Mouse (Mus musculus) embryonic facial prominence, embryonic 14.5 days (tissue): ENCODE data around the gene Luzp1. TPM values are rescaled to one million over a fixed set of nuclear protein-coding genes. Genes with fewer than 3 reads are reported as not detected.

Experiments used
- ATAC-seq: fragments of 200-750 bp; cut with Nextera tagmentation; 2 replicates; pipeline ENCODE4 v1.8.0; 2017; ENCODE audit warnings: low read depth, moderate number of reproducible peaks, moderate TSS enrichment
- DNase-seq: peaks from one replicate; pipeline ENCODE4 v3.0.0-alpha.2; 2015; ENCODE audit warnings: low spot score
- H3K27ac ChIP-seq: fragments of 300-500 bp; sonication (generic); replicated peaks from 2 replicates; pipeline ENCODE4 v1.5.1; 2014; ENCODE audit warnings: low read depth, mild to moderate bottlenecking, low read length, moderate library complexity
- H3K27me3 ChIP-seq: fragments of 300-500 bp; sonication (generic); replicated peaks from 2 replicates; pipeline ENCODE4 v1.6.1; 2014; ENCODE audit warnings: low read length; ENCODE audit not compliant: control insufficient read depth, insufficient read depth
- H3K36me3 ChIP-seq: fragments of 300-500 bp; sonication (generic); 2 replicates; pipeline ENCODE4 v1.6.1; 2014; ENCODE audit warnings: low read length, mixed read lengths; ENCODE audit not compliant: control insufficient read depth, insufficient read depth
- H3K4me1 ChIP-seq: fragments of 300-500 bp; sonication (generic); 2 replicates; pipeline ENCODE4 v1.6.1; 2014; ENCODE audit warnings: antibody characterized with exemption, low read length; ENCODE audit not compliant: control insufficient read depth, insufficient read depth
- H3K4me2 ChIP-seq: fragments of 300-500 bp; sonication (generic); 2 replicates; pipeline ENCODE4 v1.6.1; 2014; ENCODE audit warnings: low read depth, mild to moderate bottlenecking, low read length, moderate library complexity, mixed read lengths
- H3K4me3 ChIP-seq: fragments of 300-500 bp; sonication (generic); 2 replicates; pipeline ENCODE4 v1.5.1; 2014; ENCODE audit warnings: low read depth, mild to moderate bottlenecking, low read length
- H3K9ac ChIP-seq: fragments of 300-500 bp; sonication (generic); 2 replicates; pipeline ENCODE4 v1.6.1; 2014; ENCODE audit warnings: low read depth, mild to moderate bottlenecking, low read length, moderate library complexity, mixed read lengths
- H3K9me3 ChIP-seq: fragments of 300-500 bp; sonication (generic); 2 replicates; pipeline ENCODE4 v1.6.1; 2016; ENCODE audit warnings: low read length; ENCODE audit not compliant: control insufficient read depth
- WGBS: fragments of 180-500 bp; shearing (Covaris S2); extraction: QIAGEN DNeasy Blood & Tissue Kit; methylation state at CpG from one replicate; pipeline ENCODE4 v1.1.7; 2014; 5-methylcytosine and 5-hydroxymethylcytosine counted together
- polyA plus RNA-seq: library from polyadenylated mRNA; unstranded; fragments of >200 nt; fragmentation: Nextera tagmentation; extraction: Ambion mirVana; gene quantifications from 2 replicates; pipeline ENCODE4 v1.2.1, GENCODE M21; 2014

Luzp1 gene
- polyA plus RNA-seq, 1 experiment from 2014 or later = 83.4 TPM

DNA sequence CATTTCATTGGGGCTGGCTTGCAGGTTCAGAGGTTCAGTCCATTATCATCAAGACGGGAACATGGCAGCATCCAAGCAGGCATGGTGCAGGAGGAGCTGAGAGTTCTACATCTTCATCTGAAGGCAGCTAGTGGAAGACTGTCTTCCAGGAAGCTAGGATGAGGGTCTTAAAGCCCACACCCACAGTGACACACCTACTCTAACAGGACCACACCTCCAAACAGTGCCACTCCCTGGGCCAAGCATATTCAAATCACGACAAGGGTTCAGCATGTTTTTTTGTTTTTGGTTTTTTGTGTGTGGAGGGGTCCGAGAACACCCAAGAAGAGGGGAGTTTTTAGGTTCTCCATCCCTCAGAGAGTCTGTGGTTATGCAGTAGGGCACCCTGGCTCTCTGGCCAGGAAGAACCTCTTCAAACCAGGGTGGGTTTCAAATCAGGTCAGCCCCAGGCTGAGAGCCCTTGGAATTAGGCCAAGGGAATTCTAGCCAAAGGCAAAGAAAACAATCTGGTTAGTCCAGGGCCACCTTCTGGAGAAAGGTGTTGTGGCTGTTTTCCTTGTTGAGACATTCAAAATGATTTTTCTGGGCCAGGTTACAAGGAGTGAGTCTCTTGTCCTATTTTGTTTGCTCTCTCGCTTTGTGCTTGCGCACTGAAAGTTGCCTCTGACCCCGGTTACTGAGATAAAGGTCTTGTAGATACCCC, 12.9 kb upstream of the Luzp1 start:
- ATAC-seq = no peak
- no peaks in the 10 kb centered on the region for H3K36me3 ChIP-seq
- DNase-seq = no peak

DNA sequence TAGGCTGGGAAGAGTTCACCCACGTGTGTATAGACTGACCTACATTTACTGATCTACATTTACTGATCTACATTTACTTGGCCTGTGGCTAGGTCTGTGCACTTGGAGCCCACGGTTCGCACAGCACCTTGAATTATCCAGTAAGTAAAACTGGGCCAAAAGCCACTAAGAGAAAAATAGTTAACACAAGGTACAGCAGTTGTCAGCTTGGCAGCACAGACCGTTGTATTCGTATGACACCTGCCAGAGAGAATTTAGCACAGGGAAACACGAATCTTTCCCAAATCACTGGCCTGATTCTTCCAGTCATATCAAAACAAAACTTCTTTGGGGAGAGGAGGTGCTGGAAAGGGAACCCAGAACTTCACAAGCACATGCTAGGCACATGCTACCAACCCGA, 11.3 kb upstream of the Luzp1 start:
- Histone ChIP-seq H3K4me1 (peaks cover 8% of the 10 kb centered on the region; the same call in 1 of the 2 replicates), H3K27me3 (0 out of 2 replicates have a peak, but pooled peaks cover 10% of the 10 kb centered on the region), H3K4me3 (no peak overlapping the region), H3K27ac (no peak overlapping the region), H3K9me3 (no peaks in the 10 kb centered on the region), H3K4me2 (no peak overlapping the region), H3K9ac (no peak overlapping the region), H3K36me3 (no peaks in the 10 kb centered on the region)
- ATAC-seq (no peak), DNase-seq (no peak)
- 73% methylated on average over 7 of the region's 7 CpGs for WGBS

More for the DNA sequence above, 12.9 kb upstream of the Luzp1 start:
- 0 out of 2 replicates have a peak, but pooled peaks cover 6% of the 10 kb centered on the region for H3K27me3 ChIP-seq
- WGBS = 91% methylated on average over 6 of the region's 6 CpGs
- H3K4me3 ChIP-seq = no peak overlapping the region
- H3K9me3 ChIP-seq = no peaks in the 10 kb centered on the region
- H3K9ac ChIP-seq = no peak overlapping the region
- H3K27ac ChIP-seq = no peak overlapping the region
- H3K4me1 ChIP-seq = peaks cover under 1% of the 10 kb centered on the region; the same call in 1 of the 2 replicates
- H3K4me2 ChIP-seq = no peak overlapping the region

DNA sequence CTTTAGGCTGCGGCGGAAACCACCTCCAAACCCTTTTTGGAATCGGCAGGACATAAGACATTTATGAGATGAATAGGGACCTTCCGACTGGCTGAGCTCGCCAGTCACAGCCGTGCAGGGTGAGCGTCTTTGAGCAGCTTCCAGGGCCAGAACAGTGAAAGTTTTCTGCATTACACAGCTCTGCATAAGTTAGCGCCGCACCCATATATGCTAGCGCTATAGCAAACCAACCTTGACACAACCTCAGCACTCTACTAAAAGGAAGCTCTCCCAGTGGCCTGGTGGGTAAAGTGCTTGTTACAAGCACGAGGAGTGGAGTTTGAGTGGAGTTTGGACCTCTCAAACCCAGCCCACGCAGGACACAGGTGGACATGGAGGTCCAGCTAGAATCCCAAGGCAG, 10.4 kb upstream of the Luzp1 start:
- WGBS = 80% methylated on average over 12 of the region's 12 CpGs
- H3K36me3 ChIP-seq = no peaks in the 10 kb centered on the region

DNA sequence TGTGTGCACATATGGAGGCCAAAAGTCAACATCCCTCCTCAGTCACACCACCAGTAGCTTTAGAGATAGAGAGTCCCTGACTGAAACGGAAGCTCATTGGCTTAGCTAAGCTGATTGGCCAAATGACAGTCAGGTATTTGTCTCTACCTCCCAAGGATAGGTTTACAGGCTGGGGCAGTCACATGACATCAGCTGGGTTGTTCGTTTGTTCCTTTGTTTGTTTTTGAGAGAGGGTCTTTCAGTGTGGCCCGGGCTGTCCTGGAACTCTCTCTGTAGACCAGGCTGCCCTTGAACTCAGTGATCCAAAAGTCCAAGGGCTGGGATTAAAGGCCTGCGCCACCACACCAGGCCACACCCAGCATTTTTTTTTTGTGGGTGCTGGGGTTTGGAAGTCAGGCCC, 8.4 kb upstream of the Luzp1 start:
- ATAC-seq (no peak), DNase-seq (no peak)
- no peak overlapping the region for H3K4me3 ChIP-seq
- peaks cover 17% of the 10 kb centered on the region for H3K4me1 ChIP-seq
- no peak overlapping the region for H3K9ac ChIP-seq
- H3K36me3 ChIP-seq = no peaks in the 10 kb centered on the region
- 0 out of 2 replicates have a peak, but pooled peaks cover 18% of the 10 kb centered on the region for H3K27me3 ChIP-seq
- H3K27ac ChIP-seq = no peak overlapping the region
- WGBS = 32% methylated on average over 4 of the region's 4 CpGs
- H3K9me3 ChIP-seq = no peaks in the 10 kb centered on the region
- 0 out of 2 replicates have a peak overlapping the region, but pooled peaks have one; percentile 92 for H3K4me2 ChIP-seq

More for the DNA sequence above, 10.4 kb upstream of the Luzp1 start:
- H3K9me3 ChIP-seq = no peaks in the 10 kb centered on the region
- H3K27ac ChIP-seq = no peak overlapping the region
- H3K27me3 ChIP-seq = 0 out of 2 replicates have a peak, but pooled peaks cover 18% of the 10 kb centered on the region
- no peak overlapping the region for H3K4me2 ChIP-seq
- H3K9ac ChIP-seq = no peak overlapping the region
- peaks cover 9% of the 10 kb centered on the region; the same call in 1 of the 2 replicates for H3K4me1 ChIP-seq
- DNase-seq (no peak), ATAC-seq (no peak)
- no peak overlapping the region for H3K4me3 ChIP-seq

DNA sequence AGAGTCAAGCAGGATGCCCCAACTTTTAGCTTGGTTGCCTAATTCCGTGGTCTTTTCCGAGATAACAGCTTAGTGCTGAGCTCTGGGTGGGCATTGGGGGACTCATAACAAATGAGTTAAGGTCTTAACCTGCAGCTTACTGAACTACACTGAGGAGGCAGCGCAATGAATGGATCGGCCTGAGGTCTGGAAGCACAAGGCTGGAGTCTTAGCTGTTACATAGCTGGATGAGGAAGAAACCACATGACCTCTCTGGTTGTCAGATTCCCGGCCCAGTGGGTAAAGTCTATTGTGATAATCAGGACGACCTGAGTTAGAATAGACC, 7.8 kb upstream of the Luzp1 start:
- DNase-seq (no peak), ATAC-seq (no peak)
- no peaks in the 10 kb centered on the region for H3K36me3 ChIP-seq
- peak overlapping the region; percentile 61; the same call in 1 of the 2 replicates for H3K27ac ChIP-seq
- WGBS = 21% methylated on average over 6 of the region's 6 CpGs
- H3K27me3 ChIP-seq = 0 out of 2 replicates have a peak, but pooled peaks cover 18% of the 10 kb centered on the region
- H3K4me2 ChIP-seq = peak overlapping the region; percentile 92
- peaks cover 19% of the 10 kb centered on the region for H3K4me1 ChIP-seq
- peak overlapping the region; percentile 69 for H3K4me3 ChIP-seq
- peak overlapping the region; percentile 74 for H3K9ac ChIP-seq
- H3K9me3 ChIP-seq = no peaks in the 10 kb centered on the region

DNA sequence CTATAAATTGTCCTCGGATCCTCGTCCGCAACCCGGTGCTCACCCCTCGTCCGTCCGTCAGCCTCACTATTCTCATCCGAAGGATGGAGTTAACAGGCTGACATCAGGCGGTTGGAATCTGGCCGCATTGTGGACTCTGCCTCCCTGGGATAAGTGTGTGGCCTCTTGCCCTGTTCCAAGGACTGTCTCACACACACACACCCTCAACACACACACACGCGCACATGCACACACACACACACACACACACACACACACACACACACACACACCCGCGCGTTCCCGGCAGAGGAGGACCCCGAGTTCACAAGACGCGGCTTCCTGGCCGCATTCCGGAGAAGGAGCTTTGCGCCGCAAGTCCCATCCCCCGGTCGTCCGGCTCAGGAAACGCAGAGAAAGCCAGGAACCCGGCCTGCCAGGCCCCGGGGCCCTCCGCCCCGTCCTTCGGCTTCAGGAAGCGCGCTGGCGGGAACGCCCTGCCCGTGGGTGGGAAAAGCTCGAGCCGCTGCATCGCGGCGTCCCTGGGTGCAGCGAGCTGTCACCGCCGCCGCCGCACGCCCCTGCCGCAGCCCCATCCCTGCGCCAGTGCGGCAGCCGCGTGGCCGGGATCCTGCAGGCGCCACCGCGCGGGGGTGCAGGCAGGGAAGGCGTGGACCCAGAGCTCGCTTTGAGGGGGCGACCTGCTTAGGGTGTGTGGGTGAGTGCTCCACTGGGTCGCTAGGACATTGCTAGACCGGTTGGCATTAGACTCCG, 7.3 kb upstream of the Luzp1 start, which contains the start of gene 6030445D17Rik:
6030445D17Rik (plus strand) TSS at position 165 of the 753 bp plus-strand sequence.
- H3K4me2 ChIP-seq = peak within 1 kb of the TSS; percentile 92
- peak; percentile 81 for DNase-seq
- H3K27ac ChIP-seq = peak within 1 kb of the TSS; percentile 61
- no peaks in the 10 kb centered on the region for H3K36me3 ChIP-seq
- peak within 1 kb of the TSS; percentile 69 for H3K4me3 ChIP-seq
- WGBS = 1% methylated on average over 28 of the region's 64 CpGs
- peak within 1 kb of the TSS; percentile 74 for H3K9ac ChIP-seq
- H3K9me3 ChIP-seq = no peaks in the 10 kb centered on the region
- 0 out of 2 replicates have a peak, but pooled peaks cover 18% of the 10 kb centered on the region for H3K27me3 ChIP-seq
- H3K4me1 ChIP-seq = peaks cover 19% of the 10 kb centered on the region
- ATAC-seq = peak; percentile 75

DNA sequence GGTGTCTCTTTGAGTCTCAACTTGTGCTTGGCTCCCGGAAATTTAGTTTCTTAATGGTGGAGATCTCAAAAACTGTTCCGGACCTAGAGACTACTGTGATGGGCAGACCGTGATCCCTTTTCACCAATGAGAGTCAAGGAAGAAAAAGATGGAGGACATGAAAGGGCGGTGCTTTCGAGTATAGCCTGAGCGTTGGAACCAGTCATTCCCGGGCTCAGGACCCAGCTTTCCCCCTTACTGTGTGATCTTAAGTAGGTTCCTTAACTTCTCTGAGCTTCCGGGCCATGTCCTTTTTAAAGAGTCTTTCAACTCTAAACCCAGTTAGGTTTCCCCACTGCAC, 6.8 kb upstream of the Luzp1 start:
- Histone ChIP-seq H3K9me3 (no peaks in the 10 kb centered on the region), H3K4me1 (peaks cover 19% of the 10 kb centered on the region), H3K27ac (peak overlapping the region; percentile 61), H3K4me2 (peak overlapping the region; percentile 92), H3K4me3 (peak overlapping the region; percentile 69), H3K9ac (peak overlapping the region; percentile 74), H3K36me3 (no peaks in the 10 kb centered on the region), H3K27me3 (0 out of 2 replicates have a peak, but pooled peaks cover 18% of the 10 kb centered on the region)
- 1% methylated on average over 8 of the region's 8 CpGs for WGBS
- ATAC-seq = peak; percentile 30
- peak; percentile 63 for DNase-seq

DNA sequence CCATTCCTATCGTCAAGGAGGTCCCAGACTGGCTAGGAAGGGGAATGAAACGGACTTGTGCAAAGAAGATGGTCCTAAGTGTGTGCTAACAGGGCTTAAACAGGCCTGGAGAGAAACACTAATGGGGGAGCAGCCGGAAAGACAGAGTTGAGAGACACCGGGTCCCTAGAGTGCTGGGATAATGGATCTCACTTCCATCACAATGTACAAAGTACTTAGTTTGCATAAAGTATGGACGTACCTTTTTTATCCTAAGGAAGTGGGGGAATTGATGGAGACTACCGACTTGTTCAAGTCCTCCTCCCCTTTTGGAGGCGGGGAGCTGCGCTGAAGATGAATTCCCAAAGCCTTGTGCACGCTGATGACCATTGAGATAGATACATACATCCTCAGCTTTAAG, 6.1 kb upstream of the Luzp1 start:
- WGBS = 19% methylated on average over 9 of the region's 9 CpGs
- peak overlapping the region; percentile 92 for H3K4me2 ChIP-seq
- H3K9ac ChIP-seq = no peak overlapping the region
- H3K9me3 ChIP-seq = no peaks in the 10 kb centered on the region
- peak overlapping the region; percentile 69 for H3K4me3 ChIP-seq
- no peak overlapping the region for H3K27ac ChIP-seq
- H3K4me1 ChIP-seq = peaks cover 19% of the 10 kb centered on the region
- H3K36me3 ChIP-seq = no peaks in the 10 kb centered on the region
- 0 out of 2 replicates have a peak, but pooled peaks cover 18% of the 10 kb centered on the region for H3K27me3 ChIP-seq
- DNase-seq (no peak), ATAC-seq (no peak)
